Comparison of ENCODE assay signal across 11 mouse cellular contexts in genomic region chr13:37439941-37440340, GRCm38 (mm10).
A peak's percentile ranks its signal among the peaks of the same experiment; 100 is the strongest.
DNase-seq lines count a peak whose midpoint lies in the region; ATAC-seq and TF ChIP-seq lines count a peak whose summit lies in the region.
"Had no signal": no experiment of that assay in that cellular context is flagged by ENCODE, and none has a peak within 500 bp of the region (broad histone marks: within the 10 kb centered on the region; RNA-seq: fewer than 3 reads in every experiment).

No protein-coding gene starts in this region.

- no peaks in the 10 kb centered on the region for H3K9me3 ChIP-seq in kidney, embryonic 16.5 days (ENCODE audit: low read length)
- peaks cover 5% of the 10 kb centered on the region for H3K9me3 ChIP-seq in CH12.LX (replicated peaks; ENCODE audit: low read length)
- H3K9me3 ChIP-seq: embryonic facial prominence, embryonic 12.5 days had no signal

- no peaks in the 10 kb centered on the region for H3K79me2 ChIP-seq in CH12.LX (replicated peaks; ENCODE audit: control insufficient read depth, extremely low read depth, insufficient read depth, poor library complexity, severe bottlenecking)

- TF ChIP-seq RAD21 in CH12.LX (IDR thresholded peaks at IDR 0.05; ENCODE audit: low read depth, low read length): no peak

- no peaks in the 10 kb centered on the region for H3K36me3 ChIP-seq in kidney, embryonic 16.5 days (ENCODE audit: insufficient read depth, low read length)
- H3K36me3 ChIP-seq in CH12.LX (replicated peaks in 1 of 2; ENCODE audit: control insufficient read depth in 1 of 2, insufficient read depth in 1 of 2, low read length in 1 of 2): no peaks in the 10 kb centered on the region
- H3K36me3 ChIP-seq: embryonic facial prominence, embryonic 12.5 days had no signal

- no peak overlapping the region for H3K4me2 ChIP-seq in kidney, embryonic 16.5 days (replicated peaks; ENCODE audit: low read depth, low read length)
- peak overlapping the region; percentile 45; the same call in 1 of the 2 replicates for H3K4me2 ChIP-seq in CH12.LX (ENCODE audit: insufficient read depth, low read depth, poor library complexity, severe bottlenecking)
- H3K4me2 ChIP-seq: embryonic facial prominence, embryonic 12.5 days had no signal

- 81% methylated on average over 8 of the region's 8 CpGs for WGBS in kidney, embryonic 16.5 days

- TF ChIP-seq POLR2A in CH12.LX (IDR thresholded peaks at IDR 0.05; ENCODE audit: low read depth, low read length): no peak

- no peak for DNase-seq in kidney, adult 18-20 months
- DNase-seq in B cell, adult 2 months: peak; percentile 47 to 53
- no peak for DNase-seq in CH12.LX (ENCODE audit: extremely low read depth)
- peak; percentile 63 to 66 for DNase-seq in spleen, postnatal 36 days (ENCODE audit: low spot score in 2 of 2)
- DNase-seq in c-Kit-positive CD71-positive TER-119-positive erythroid progenitor cells, embryonic 14.5 days (ENCODE audit: low spot score): no peak
- DNase-seq in left cerebral cortex, adult 9 months (ENCODE audit: low spot score in 2 of 2): no peak
- DNase-seq: cerebellum, postnatal 10 days; layer of hippocampus, postnatal 36 days had no signal

- no peak for TF ChIP-seq CTCF in CH12.LX (conservative IDR thresholded peaks at IDR 0.05 in 1 of 2, IDR thresholded peaks at IDR 0.05 in 1 of 2; ENCODE audit: low read depth in 2 of 2, low read length in 2 of 2)

- in situ Hi-C loops in CH12.LX (cut with MboI; ENCODE audit: low pct_ligation_motif_present, low pct_unique_long_range_greater_than_20kb, low sequenced_read_pairs): no loop called here

- H3K27ac ChIP-seq in kidney, embryonic 16.5 days (ENCODE audit: low read length): no peak overlapping the region
- no peak overlapping the region for H3K27ac ChIP-seq in CH12.LX (ENCODE audit: insufficient read depth, low read depth)

- 0 out of 2 replicates have a peak, but pooled peaks have one; percentile 36 for ATAC-seq in kidney, embryonic 16.5 days (ENCODE audit: low FRiP score, low TSS enrichment)
- ATAC-seq: activated CD4-positive, CD25-positive, alpha-beta regulatory T cell, adult 4 months had no signal

- no peak for TF ChIP-seq EP300 in CH12.LX (IDR thresholded peaks at IDR 0.05; ENCODE audit: low read length)

- H3K27me3 ChIP-seq in kidney, embryonic 16.5 days (ENCODE audit: insufficient read depth, low read length): peaks cover 16% of the 10 kb centered on the region; the same call in 1 of the 2 replicates
- H3K27me3 ChIP-seq in CH12.LX (replicated peaks): no peaks in the 10 kb centered on the region

- dilution Hi-C loops in CH12.LX (cut with MboI; ENCODE audit: extremely low pct_ligation_motif_present, extremely low pct_unique_long_range_greater_than_20kb, low sequenced_read_pairs): no loop called here

- no peak overlapping the region for H3K9ac ChIP-seq in kidney, embryonic 16.5 days (replicated peaks; ENCODE audit: low read length)
- no peak overlapping the region for H3K9ac ChIP-seq in CH12.LX (ENCODE audit: insufficient read depth, low read depth)
- H3K9ac ChIP-seq: embryonic facial prominence, embryonic 12.5 days had no signal

- no peak overlapping the region for H3K4me3 ChIP-seq in kidney, embryonic 16.5 days (ENCODE audit: low read length)
- no peak overlapping the region for H3K4me3 ChIP-seq in CH12.LX (replicated peaks in 1 of 3; ENCODE audit: low read depth in 2 of 3, low read length in 2 of 3, poor library complexity in 1 of 3)
- H3K4me3 ChIP-seq: embryonic facial prominence, embryonic 12.5 days had no signal

- peaks cover 17% of the 10 kb centered on the region for H3K4me1 ChIP-seq in kidney, embryonic 16.5 days (ENCODE audit: insufficient read depth, low read length)
- peaks cover 10 to 39% of the 10 kb centered on the region in 2 experiments for H3K4me1 ChIP-seq in CH12.LX (ENCODE audit: control insufficient read depth in 1 of 2, insufficient read depth in 2 of 2)

TF ChIP-seq in CH12.LX, 34 proteins besides CTCF, POLR2A, EP300 and RAD21:
- TF ChIP-seq TCF12 (IDR thresholded peaks at IDR 0.05; ENCODE audit: low read depth, low read length) (no peak), USF2 (conservative IDR thresholded peaks at IDR 0.05; ENCODE audit: low read depth, low read length) (no peak), MEF2A (IDR thresholded peaks at IDR 0.05; ENCODE audit: borderline replicate concordance, low read depth, low read length) (no peak), MAX (IDR thresholded peaks at IDR 0.05; ENCODE audit: low read length) (no peak), USF1 (IDR thresholded peaks at IDR 0.05; ENCODE audit: low read depth, low read length) (no peak), JUN (IDR thresholded peaks at IDR 0.05; ENCODE audit: insufficient read depth, low read depth, low read length) (no peak), RCOR1 (conservative IDR thresholded peaks at IDR 0.05; ENCODE audit: low read depth, low read length) (no peak), SIN3A (IDR thresholded peaks at IDR 0.05; ENCODE audit: low read length) (no peak), SMC3 (IDR thresholded peaks at IDR 0.05; ENCODE audit: low read depth, low read length) (no peak), MYC (IDR thresholded peaks at IDR 0.05; ENCODE audit: low read depth, low read length) (no peak), ELF1 (IDR thresholded peaks at IDR 0.05; ENCODE audit: low read depth, low read length) (no peak)

Comparison
In these comparisons a context has a peak if more than half of its experiments do, and no peak if none do; other contexts are left out.
1. DNase-seq: peak in B cell, adult 2 months (2 of 2) and spleen, postnatal 36 days (2 of 2); none in kidney, adult 18-20 months (single experiment), CH12.LX (single experiment), c-Kit-positive CD71-positive TER-119-positive erythroid progenitor cells, embryonic 14.5 days (single experiment) and left cerebral cortex, adult 9 months (0 of 2).